Mouse (Mus musculus) lung, adult 2 months (tissue): ENCODE data around the gene Kalrn.

Experiments
- CTCF ChIP-seq: fragments of 200-500 bp; IDR thresholded peaks from 2 replicates; pipeline ENCODE4 v1.5.1; 2011; ENCODE audit warnings: mild to moderate bottlenecking, low read length, control low read depth; ENCODE audit not compliant: insufficient read depth
- POLR2A ChIP-seq: fragments of 200-500 bp; IDR thresholded peaks from 2 replicates; pipeline ENCODE4 v1.6.1; 2011; ENCODE audit warnings: low read depth, mild to moderate bottlenecking, control low read depth, low read length, borderline replicate concordance; ENCODE audit errors: extremely low read depth

GRCm38 (mm10) chr16:33996030-33996429 lies 577.3 kb downstream of the Kalrn start:
- TF ChIP-seq POLR2A = no peak
- TF ChIP-seq CTCF = peak; percentile 93
